Mouse (Mus musculus) forebrain, embryonic 16.5 days (tissue): ENCODE data around the gene C1ql4. TPM values are rescaled to one million over a fixed set of nuclear protein-coding genes. Genes with fewer than 3 reads are reported as not detected.

Experiments used
- ATAC-seq: fragments of 200-750 bp; cut with Nextera tagmentation; 2 replicates; pipeline ENCODE4 v1.8.0; 2017; ENCODE audit warnings: mild to moderate bottlenecking, moderate library complexity
- H3K27ac ChIP-seq: fragments of 300-500 bp; sonication (generic); 2 replicates; pipeline ENCODE4 v1.5.1; 2014; ENCODE audit warnings: low read length, control low read depth
- H3K27me3 ChIP-seq: fragments of 300-500 bp; sonication (generic); replicated peaks from 2 replicates; pipeline ENCODE4 v1.6.1; 2014; ENCODE audit warnings: low read length; ENCODE audit not compliant: control insufficient read depth, insufficient read depth
- H3K36me3 ChIP-seq: fragments of 300-500 bp; sonication (generic); 2 replicates; pipeline ENCODE4 v1.6.1; 2014; ENCODE audit not compliant: control insufficient read depth, insufficient read depth
- H3K4me1 ChIP-seq: fragments of 300-500 bp; sonication (generic); replicated peaks from 2 replicates; pipeline ENCODE4 v1.6.1; 2014; ENCODE audit warnings: low read length; ENCODE audit not compliant: control insufficient read depth, insufficient read depth
- H3K4me2 ChIP-seq: fragments of 300-500 bp; sonication (generic); 2 replicates; pipeline ENCODE4 v1.6.1; 2014; ENCODE audit warnings: mild to moderate bottlenecking, low read length, control low read depth
- H3K4me3 ChIP-seq: fragments of 300-500 bp; sonication (generic); replicated peaks from 2 replicates; pipeline ENCODE4 v1.5.1; 2014; ENCODE audit warnings: mild to moderate bottlenecking, low read length, control low read depth
- H3K9ac ChIP-seq: fragments of 300-500 bp; sonication (generic); replicated peaks from 2 replicates; pipeline ENCODE4 v1.6.1; 2014; ENCODE audit warnings: low read depth, low read length, control low read depth
- H3K9me3 ChIP-seq: fragments of 300-500 bp; sonication (generic); 2 replicates; pipeline ENCODE4 v1.6.1; 2016; ENCODE audit warnings: low read length; ENCODE audit not compliant: control insufficient read depth
- WGBS: fragments of 180-500 bp; shearing (Covaris S2); extraction: QIAGEN DNeasy Blood & Tissue Kit; methylation state at CpG from one replicate; pipeline ENCODE4 v1.1.7; 2014; 5-methylcytosine and 5-hydroxymethylcytosine counted together
- polyA plus RNA-seq: library from polyadenylated mRNA; unstranded; fragments of >200 nt; fragmentation: Nextera tagmentation; extraction: Ambion mirVana; gene quantifications from 2 replicates; pipeline ENCODE4 v1.2.1, GENCODE M21; 2015

Gene C1ql4
- polyA plus RNA-seq, 1 experiment from 2014 or later, result not detected

- WGBS, result 22% methylated on average over 11 of the region's 11 CpGs
- Histone ChIP-seq H3K36me3 (no peaks in the 10 kb centered on the region), H3K4me1 (peaks cover 4% of the 10 kb centered on the region), H3K4me3 (no peak overlapping the region), H3K9ac (no peak overlapping the region), H3K4me2 (no peak overlapping the region), H3K27ac (no peak overlapping the region), H3K27me3 (no peaks in the 10 kb centered on the region), H3K9me3 (no peaks in the 10 kb centered on the region)
- no peak for ATAC-seq
Observed at GRCm38 (mm10) chr15:99120814-99121213, 33.2 kb upstream of the C1ql4 start.

GRCm38 (mm10) chr15:99116539-99116938 is 28.9 kb upstream of the C1ql4 start:
- no peak overlapping the region for H3K27ac ChIP-seq
- 57% methylated on average over 11 of the region's 11 CpGs for WGBS
- no peak overlapping the region for H3K4me3 ChIP-seq
- no peak for ATAC-seq
- H3K36me3 ChIP-seq, result no peaks in the 10 kb centered on the region
- no peak overlapping the region for H3K4me2 ChIP-seq
- no peaks in the 10 kb centered on the region for H3K4me1 ChIP-seq
- no peaks in the 10 kb centered on the region for H3K27me3 ChIP-seq
- H3K9me3 ChIP-seq, result no peaks in the 10 kb centered on the region
- no peak overlapping the region for H3K9ac ChIP-seq

- H3K27me3 ChIP-seq, result no peaks in the 10 kb centered on the region
- H3K4me3 ChIP-seq, result no peak overlapping the region
- no peaks in the 10 kb centered on the region for H3K9me3 ChIP-seq
- no peaks in the 10 kb centered on the region for H3K36me3 ChIP-seq
- no peak for ATAC-seq
- no peaks in the 10 kb centered on the region for H3K4me1 ChIP-seq
- no peak overlapping the region for H3K4me2 ChIP-seq
- no peak overlapping the region for H3K27ac ChIP-seq
- WGBS, result 86% methylated on average over 7 of the region's 7 CpGs
- H3K9ac ChIP-seq, result no peak overlapping the region
Observed at GRCm38 (mm10) chr15:99115065-99115423, 27.4 kb upstream of the C1ql4 start.

- Histone ChIP-seq H3K4me3 (no peak overlapping the region), H3K27me3 (no peaks in the 10 kb centered on the region), H3K4me2 (no peak overlapping the region), H3K36me3 (no peaks in the 10 kb centered on the region), H3K27ac (no peak overlapping the region), H3K9ac (no peak overlapping the region), H3K4me1 (no peaks in the 10 kb centered on the region), H3K9me3 (no peaks in the 10 kb centered on the region)
- ATAC-seq, result no peak
- 53% methylated on average over 14 of the region's 14 CpGs for WGBS
Observed at GRCm38 (mm10) chr15:99114312-99115064, 26.9 kb upstream of the C1ql4 start.

GRCm38 (mm10) chr15:99113396-99113975 is 25.9 kb upstream of the C1ql4 start:
- H3K27ac ChIP-seq, result no peak overlapping the region
- WGBS, result 5% methylated on average over 9 of the region's 9 CpGs
- H3K9me3 ChIP-seq, result no peaks in the 10 kb centered on the region
- no peak overlapping the region for H3K4me2 ChIP-seq
- no peak overlapping the region for H3K4me3 ChIP-seq
- H3K27me3 ChIP-seq, result no peaks in the 10 kb centered on the region
- no peak for ATAC-seq
- no peak overlapping the region for H3K9ac ChIP-seq
- H3K36me3 ChIP-seq, result no peaks in the 10 kb centered on the region
- H3K4me1 ChIP-seq, result no peaks in the 10 kb centered on the region

- WGBS, result 70% methylated on average over 11 of the region's 11 CpGs
- H3K4me2 ChIP-seq, result no peak overlapping the region
Observed at GRCm38 (mm10) chr15:99112843-99113395, 25.3 kb upstream of the C1ql4 start.

GRCm38 (mm10) chr15:99111809-99112208 is 24.2 kb upstream of the C1ql4 start:
- WGBS, result 77% methylated on average over 4 of the region's 4 CpGs
- no peak overlapping the region for H3K4me3 ChIP-seq
- no peak overlapping the region for H3K4me2 ChIP-seq
- no peaks in the 10 kb centered on the region for H3K36me3 ChIP-seq
- H3K27me3 ChIP-seq, result no peaks in the 10 kb centered on the region
- ATAC-seq, result no peak
- no peak overlapping the region for H3K27ac ChIP-seq
- no peak overlapping the region for H3K9ac ChIP-seq
- no peaks in the 10 kb centered on the region for H3K9me3 ChIP-seq
- no peaks in the 10 kb centered on the region for H3K4me1 ChIP-seq

More at GRCm38 (mm10) chr15:99112843-99113395, 25.3 kb upstream of the C1ql4 start:
- Histone ChIP-seq H3K4me3 (no peak overlapping the region), H3K4me1 (no peaks in the 10 kb centered on the region), H3K27ac (no peak overlapping the region), H3K9me3 (no peaks in the 10 kb centered on the region), H3K9ac (no peak overlapping the region), H3K36me3 (no peaks in the 10 kb centered on the region), H3K27me3 (no peaks in the 10 kb centered on the region)
- ATAC-seq, result no peak

GRCm38 (mm10) chr15:99111139-99111538 is 23.5 kb upstream of the C1ql4 start:
- Histone ChIP-seq H3K4me3 (no peak overlapping the region), H3K9me3 (no peaks in the 10 kb centered on the region), H3K4me2 (no peak overlapping the region), H3K36me3 (no peaks in the 10 kb centered on the region), H3K4me1 (no peaks in the 10 kb centered on the region), H3K9ac (no peak overlapping the region), H3K27ac (no peak overlapping the region), H3K27me3 (no peaks in the 10 kb centered on the region)
- 95% methylated on average over 3 of the region's 3 CpGs for WGBS
- ATAC-seq, result no peak

- Histone ChIP-seq H3K27ac (no peak overlapping the region), H3K4me3 (no peak overlapping the region), H3K27me3 (no peaks in the 10 kb centered on the region), H3K9ac (no peak overlapping the region), H3K4me1 (no peaks in the 10 kb centered on the region), H3K36me3 (no peaks in the 10 kb centered on the region), H3K4me2 (no peak overlapping the region), H3K9me3 (no peaks in the 10 kb centered on the region)
- 83% methylated on average over 3 of the region's 3 CpGs for WGBS
- no peak for ATAC-seq
Observed at GRCm38 (mm10) chr15:99107866-99108265, 20.2 kb upstream of the C1ql4 start.
